Mouse (Mus musculus): Measurements from ENCODE around the gene Clca3a1. TPM values are rescaled to one million over a fixed set of nuclear protein-coding genes. Genes with fewer than 3 reads are reported as not detected.

Gene Clca3a1
- total and polyA plus RNA-seq, 2 experiments: 2.6 to 5.0 TPM

DNA sequence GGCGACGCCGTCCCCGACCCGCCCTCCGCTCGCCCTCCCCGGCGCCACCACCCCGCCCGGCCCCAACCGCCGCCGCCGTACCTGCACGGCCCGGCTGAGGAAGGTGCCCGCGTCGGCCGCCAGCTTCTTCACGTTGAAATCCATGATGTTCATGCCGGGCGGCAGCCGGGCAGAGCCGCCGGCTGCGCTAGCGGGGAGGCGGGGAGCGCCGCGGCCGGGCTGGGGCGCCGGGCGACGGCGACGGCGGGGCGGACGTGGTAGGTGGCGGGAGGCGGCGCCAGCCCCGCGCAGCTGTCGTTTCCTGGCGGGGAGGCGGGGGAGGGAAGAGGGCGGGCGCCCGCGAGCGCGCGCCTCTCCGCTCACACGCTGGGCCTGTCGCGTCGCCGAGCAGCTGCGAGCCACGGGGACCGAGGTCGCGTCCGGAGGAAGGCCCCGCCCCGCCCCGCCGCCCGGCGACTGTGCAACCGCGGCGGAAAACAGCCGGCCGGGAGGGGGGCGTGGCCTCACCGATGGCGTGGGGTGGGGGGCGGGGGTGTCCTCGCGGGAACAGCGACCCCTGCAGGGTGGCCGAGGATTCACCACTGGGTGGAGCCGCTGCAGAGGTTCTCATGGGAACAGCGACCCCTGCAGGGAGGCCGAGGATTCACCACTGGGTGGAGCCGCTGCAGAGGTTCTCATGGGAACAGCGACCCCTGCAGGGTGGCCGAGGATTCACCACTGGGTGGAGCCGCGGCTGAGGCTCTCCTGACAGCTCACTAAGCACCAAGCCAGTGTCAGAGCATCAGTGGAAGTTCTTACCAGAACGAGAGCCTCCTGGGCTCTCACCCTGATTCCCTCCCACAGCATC is 40.7 kb downstream of the Clca3a1 start, which contains the start of gene Sh3glb1:
Sh3glb1 (minus strand) TSS at position 435 of the 847 bp plus-strand sequence.
- Histone ChIP-seq H3K9ac (ENCODE audit: low read depth, low read length) (peak within 1 kb of the TSS; percentile 71), H3K36me3 (ENCODE audit: control insufficient read depth, insufficient read depth, low read length) (no peaks in the 10 kb centered on the region), H3K4me3 (ENCODE audit: insufficient read depth, low read depth, low read length) (peak within 1 kb of the TSS; percentile 62), H3K27me3 (ENCODE audit: control insufficient read depth, insufficient read depth, low read length) (no peaks in the 10 kb centered on the region), H3K4me1 (ENCODE audit: control insufficient read depth, insufficient read depth, low read length) (peaks cover 17% of the 10 kb centered on the region), H3K79me2 (ENCODE audit: control insufficient read depth, insufficient read depth, low read length) (peaks cover 9% of the 10 kb centered on the region), H3K27ac (replicated peaks; ENCODE audit: insufficient read depth, low read depth, low read length) (peak within 1 kb of the TSS; percentile 82)
- under 1% methylated on average over 71 of the region's 98 CpGs for WGBS
- TF ChIP-seq CTCF (IDR thresholded peaks at IDR 0.05; ENCODE audit: low read depth, low read length) (peak; percentile 96), POLR2A (IDR thresholded peaks at IDR 0.05; ENCODE audit: extremely low read depth, insufficient read depth, low read length) (0 out of 2 replicates have a peak, but pooled peaks have one; percentile 27)
- DNase-seq (ENCODE audit: extremely low read depth, low read depth, low spot score): peak; percentile 73

DNA sequence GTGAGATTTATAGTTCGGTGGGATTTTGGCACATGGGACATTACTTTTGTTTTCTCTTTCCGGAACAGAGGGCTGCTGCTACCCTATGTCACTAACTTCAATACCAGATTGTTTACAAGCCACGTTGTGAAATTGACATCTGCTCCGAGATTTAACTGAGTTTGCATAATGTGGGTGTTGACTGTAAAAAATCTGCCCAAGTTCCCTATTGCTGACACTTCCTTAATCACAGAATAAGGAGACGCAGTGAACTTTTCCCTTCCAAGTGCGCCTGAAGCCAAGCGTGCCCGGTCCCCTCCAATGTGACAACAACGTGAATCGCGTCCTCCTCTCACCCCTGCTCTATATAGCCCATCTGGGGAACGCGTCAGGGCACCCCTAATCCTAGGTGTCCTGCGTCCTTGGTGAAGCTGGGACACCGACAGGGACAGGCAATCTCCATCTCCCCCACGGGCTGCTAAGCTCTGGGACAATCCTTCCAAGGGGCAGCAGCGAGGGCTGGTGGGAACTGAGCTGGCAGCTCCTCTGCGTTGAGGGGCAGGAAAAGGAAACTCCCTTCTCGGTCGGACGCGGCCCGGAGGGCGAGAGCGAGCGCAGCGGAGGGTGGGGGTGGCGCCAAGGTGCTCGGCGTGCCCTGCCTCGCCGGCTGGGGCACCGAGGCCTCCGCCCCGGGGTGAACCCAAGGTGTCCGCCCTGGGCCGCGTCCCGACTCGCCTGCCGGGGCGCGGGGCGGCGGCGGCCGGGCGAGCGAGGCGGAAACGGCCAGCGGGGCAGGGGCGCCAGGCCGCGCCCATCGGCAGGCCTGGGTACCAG is 41.5 kb downstream of the Clca3a1 start:
- H3K4me1 ChIP-seq (ENCODE audit: control insufficient read depth, insufficient read depth, low read length): peaks cover 22% of the 10 kb centered on the region
- peak; percentile 85 for DNase-seq (ENCODE audit: extremely low read depth, low read depth, low spot score)
- peaks cover 12% of the 10 kb centered on the region for H3K79me2 ChIP-seq (ENCODE audit: control insufficient read depth, insufficient read depth, low read length)
- under 1% methylated on average over 56 of the region's 56 CpGs for WGBS
- TF ChIP-seq POLR2A (IDR thresholded peaks at IDR 0.05; ENCODE audit: extremely low read depth, insufficient read depth, low read length): 0 out of 2 replicates have a peak, but pooled peaks have one; percentile 8
- TF ChIP-seq CTCF (IDR thresholded peaks at IDR 0.05; ENCODE audit: low read depth, low read length): no peak
- H3K27me3 ChIP-seq (ENCODE audit: control insufficient read depth, insufficient read depth, low read length): no peaks in the 10 kb centered on the region
- peak overlapping the region; percentile 82 for H3K27ac ChIP-seq (replicated peaks; ENCODE audit: insufficient read depth, low read depth, low read length)
- peak overlapping the region; percentile 62 for H3K4me3 ChIP-seq (ENCODE audit: insufficient read depth, low read depth, low read length)
- peak overlapping the region; percentile 71 for H3K9ac ChIP-seq (ENCODE audit: low read depth, low read length)
- no peaks in the 10 kb centered on the region for H3K36me3 ChIP-seq (ENCODE audit: control insufficient read depth, insufficient read depth, low read length)

DNA sequence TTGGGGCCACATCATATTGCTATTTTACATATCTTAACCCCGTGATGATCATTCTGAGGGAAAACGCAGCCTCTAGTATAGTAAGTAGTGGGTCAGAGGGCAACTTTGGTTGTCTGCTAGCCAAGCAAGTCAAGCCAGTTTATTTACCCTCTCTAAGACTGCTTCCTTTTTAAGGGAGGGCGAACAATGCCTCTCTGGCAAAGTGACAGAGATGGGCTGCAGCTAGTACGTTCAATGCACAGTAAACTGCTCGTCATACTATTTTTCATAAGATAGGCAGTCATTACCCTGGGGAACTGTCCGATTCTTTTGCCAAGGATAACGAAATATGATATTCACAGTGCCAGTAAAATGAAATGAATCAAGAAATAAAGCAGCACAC is 42.1 kb downstream of the Clca3a1 start:
- Histone ChIP-seq H3K4me3 (ENCODE audit: insufficient read depth, low read depth, low read length) (peak overlapping the region; percentile 62), H3K79me2 (ENCODE audit: control insufficient read depth, insufficient read depth, low read length) (peaks cover 12% of the 10 kb centered on the region), H3K36me3 (ENCODE audit: control insufficient read depth, insufficient read depth, low read length) (no peaks in the 10 kb centered on the region), H3K27me3 (ENCODE audit: control insufficient read depth, insufficient read depth, low read length) (no peaks in the 10 kb centered on the region), H3K4me1 (ENCODE audit: control insufficient read depth, insufficient read depth, low read length) (peaks cover 24% of the 10 kb centered on the region), H3K9ac (ENCODE audit: low read depth, low read length) (peak overlapping the region; percentile 71), H3K27ac (replicated peaks; ENCODE audit: insufficient read depth, low read depth, low read length) (peak overlapping the region; percentile 82)
- TF ChIP-seq CTCF (IDR thresholded peaks at IDR 0.05; ENCODE audit: low read depth, low read length) (no peak), POLR2A (IDR thresholded peaks at IDR 0.05; ENCODE audit: extremely low read depth, insufficient read depth, low read length) (no peak)
- peak; percentile 69 for DNase-seq (ENCODE audit: extremely low read depth, low read depth, low spot score)
- under 1% methylated on average over 7 of the region's 7 CpGs for WGBS

DNA sequence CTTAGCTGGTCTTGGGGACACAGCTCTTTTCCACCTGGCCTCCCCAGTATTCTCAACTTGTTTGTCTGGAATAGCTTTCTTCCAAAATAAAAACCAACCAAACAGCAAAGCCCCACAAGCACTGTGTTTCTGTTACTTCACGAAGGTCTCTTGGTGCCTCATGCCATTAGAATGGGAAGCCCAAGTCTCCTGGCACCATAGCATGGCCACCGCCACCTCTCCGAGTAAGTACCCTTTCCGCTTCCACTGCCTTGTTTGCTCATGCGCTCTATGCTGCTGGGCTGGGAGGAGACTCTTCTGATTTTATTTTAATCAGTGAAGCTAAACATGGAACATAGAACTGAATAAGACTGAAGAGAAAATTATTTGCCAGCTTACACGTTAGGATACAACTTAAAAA is 42.9 kb downstream of the Clca3a1 start:
- Histone ChIP-seq H3K36me3 (ENCODE audit: control insufficient read depth, insufficient read depth, low read length) (no peaks in the 10 kb centered on the region), H3K27ac (replicated peaks; ENCODE audit: insufficient read depth, low read depth, low read length) (peak overlapping the region; percentile 11; the same call in 1 of the 2 replicates), H3K4me3 (ENCODE audit: insufficient read depth, low read depth, low read length) (no peak overlapping the region), H3K9ac (ENCODE audit: low read depth, low read length) (no peak overlapping the region), H3K79me2 (ENCODE audit: control insufficient read depth, insufficient read depth, low read length) (peaks cover 15% of the 10 kb centered on the region), H3K4me1 (ENCODE audit: control insufficient read depth, insufficient read depth, low read length) (peaks cover 24% of the 10 kb centered on the region), H3K27me3 (ENCODE audit: control insufficient read depth, insufficient read depth, low read length) (no peaks in the 10 kb centered on the region)
- DNase-seq (ENCODE audit: extremely low read depth, low read depth, low spot score): no peak
- TF ChIP-seq CTCF (IDR thresholded peaks at IDR 0.05; ENCODE audit: low read depth, low read length) (no peak), POLR2A (IDR thresholded peaks at IDR 0.05; ENCODE audit: extremely low read depth, insufficient read depth, low read length) (no peak)
- 53% methylated on average over 6 of the region's 6 CpGs for WGBS

DNA sequence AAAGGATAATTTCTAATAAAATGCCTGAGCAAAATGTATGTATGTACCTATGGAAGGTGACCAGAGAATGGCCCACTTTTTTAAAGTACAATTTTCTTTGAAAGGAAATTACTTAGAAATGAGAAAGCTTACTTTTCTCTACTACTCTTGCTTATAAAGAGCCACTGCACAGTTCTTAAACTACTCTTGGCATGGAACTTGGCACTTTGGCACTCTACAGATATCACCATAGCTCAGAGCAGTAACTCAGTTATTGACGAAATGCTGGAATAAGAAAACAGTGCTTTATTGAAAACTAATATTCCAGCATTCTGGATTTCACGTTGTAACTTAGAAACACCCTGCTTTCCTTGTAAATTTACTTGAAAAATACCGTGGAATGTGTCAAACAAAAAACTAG is 43.7 kb downstream of the Clca3a1 start:
- Histone ChIP-seq H3K4me3 (ENCODE audit: insufficient read depth, low read depth, low read length) (no peak overlapping the region), H3K27me3 (ENCODE audit: control insufficient read depth, insufficient read depth, low read length) (no peaks in the 10 kb centered on the region), H3K4me1 (ENCODE audit: control insufficient read depth, insufficient read depth, low read length) (peaks cover 24% of the 10 kb centered on the region), H3K36me3 (ENCODE audit: control insufficient read depth, insufficient read depth, low read length) (peaks cover 6% of the 10 kb centered on the region), H3K9ac (ENCODE audit: low read depth, low read length) (no peak overlapping the region), H3K79me2 (ENCODE audit: control insufficient read depth, insufficient read depth, low read length) (peaks cover 15% of the 10 kb centered on the region), H3K27ac (replicated peaks; ENCODE audit: insufficient read depth, low read depth, low read length) (no peak overlapping the region)
- TF ChIP-seq CTCF (IDR thresholded peaks at IDR 0.05; ENCODE audit: low read depth, low read length) (no peak), POLR2A (IDR thresholded peaks at IDR 0.05; ENCODE audit: extremely low read depth, insufficient read depth, low read length) (no peak)
- peak; percentile 73 for DNase-seq (ENCODE audit: extremely low read depth, low read depth, low spot score)
- WGBS: 28% methylated on average over 3 of the region's 3 CpGs
